Mouse (Mus musculus) forebrain, embryonic 16.5 days (tissue): ENCODE data around the gene Plcb4. TPM values are rescaled to one million over a fixed set of nuclear protein-coding genes. Genes with fewer than 3 reads are reported as not detected.

ENCODE experiments used
- ATAC-seq: fragments of 200-750 bp; cut with Nextera tagmentation; 2 replicates; pipeline ENCODE4 v1.8.0; 2017; ENCODE audit warnings: mild to moderate bottlenecking, moderate library complexity
- H3K27ac ChIP-seq: fragments of 300-500 bp; sonication (generic); 2 replicates; pipeline ENCODE4 v1.5.1; 2014; ENCODE audit warnings: low read length, control low read depth
- H3K27me3 ChIP-seq: fragments of 300-500 bp; sonication (generic); replicated peaks from 2 replicates; pipeline ENCODE4 v1.6.1; 2014; ENCODE audit warnings: low read length; ENCODE audit not compliant: control insufficient read depth, insufficient read depth
- H3K36me3 ChIP-seq: fragments of 300-500 bp; sonication (generic); 2 replicates; pipeline ENCODE4 v1.6.1; 2014; ENCODE audit not compliant: control insufficient read depth, insufficient read depth
- H3K4me1 ChIP-seq: fragments of 300-500 bp; sonication (generic); replicated peaks from 2 replicates; pipeline ENCODE4 v1.6.1; 2014; ENCODE audit warnings: low read length; ENCODE audit not compliant: control insufficient read depth, insufficient read depth
- H3K4me2 ChIP-seq: fragments of 300-500 bp; sonication (generic); 2 replicates; pipeline ENCODE4 v1.6.1; 2014; ENCODE audit warnings: mild to moderate bottlenecking, low read length, control low read depth
- H3K4me3 ChIP-seq: fragments of 300-500 bp; sonication (generic); replicated peaks from 2 replicates; pipeline ENCODE4 v1.5.1; 2014; ENCODE audit warnings: mild to moderate bottlenecking, low read length, control low read depth
- H3K9ac ChIP-seq: fragments of 300-500 bp; sonication (generic); replicated peaks from 2 replicates; pipeline ENCODE4 v1.6.1; 2014; ENCODE audit warnings: low read depth, low read length, control low read depth
- H3K9me3 ChIP-seq: fragments of 300-500 bp; sonication (generic); 2 replicates; pipeline ENCODE4 v1.6.1; 2016; ENCODE audit warnings: low read length; ENCODE audit not compliant: control insufficient read depth
- WGBS: fragments of 180-500 bp; shearing (Covaris S2); extraction: QIAGEN DNeasy Blood & Tissue Kit; methylation state at CpG from one replicate; pipeline ENCODE4 v1.1.7; 2014; 5-methylcytosine and 5-hydroxymethylcytosine counted together
- polyA plus RNA-seq: library from polyadenylated mRNA; unstranded; fragments of >200 nt; fragmentation: Nextera tagmentation; extraction: Ambion mirVana; gene quantifications from 2 replicates; pipeline ENCODE4 v1.2.1, GENCODE M21; 2015

Plcb4 gene
- polyA plus RNA-seq, 1 experiment from 2014 or later, result 19.7 TPM

DNA sequence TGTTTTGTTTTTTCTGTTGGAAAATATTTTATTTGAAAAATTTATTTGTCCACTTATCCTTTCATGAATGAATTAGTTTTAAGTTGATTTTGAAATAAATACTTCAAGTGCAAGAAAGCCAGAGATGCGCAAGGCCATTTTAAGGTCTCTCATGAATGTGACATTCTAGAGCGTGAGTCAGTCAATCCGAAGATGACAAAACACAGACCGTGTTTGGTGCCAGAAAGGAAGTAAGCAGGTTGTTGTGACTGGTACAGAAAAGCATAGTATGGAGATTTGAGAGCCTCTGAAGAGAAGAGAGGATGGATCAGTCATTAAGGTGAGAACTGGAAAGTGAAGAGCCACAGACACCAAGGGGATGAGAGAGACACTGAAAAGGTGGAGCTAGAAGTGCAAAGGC is 246.0 kb downstream of the Plcb4 start:
- no peak overlapping the region for H3K27ac ChIP-seq
- no peaks in the 10 kb centered on the region for H3K4me1 ChIP-seq
- no peak overlapping the region for H3K4me2 ChIP-seq
- H3K36me3 ChIP-seq, result no peaks in the 10 kb centered on the region
- no peak overlapping the region for H3K4me3 ChIP-seq
- H3K27me3 ChIP-seq, result no peaks in the 10 kb centered on the region
- no peak overlapping the region for H3K9ac ChIP-seq
- 91% methylated on average over 4 of the region's 4 CpGs for WGBS
- H3K9me3 ChIP-seq, result no peaks in the 10 kb centered on the region
- no peak for ATAC-seq

- Histone ChIP-seq H3K9ac (no peak overlapping the region), H3K4me2 (no peak overlapping the region), H3K27ac (no peak overlapping the region), H3K4me1 (peaks cover 10% of the 10 kb centered on the region; the same call in 1 of the 2 replicates), H3K9me3 (no peaks in the 10 kb centered on the region), H3K27me3 (no peaks in the 10 kb centered on the region), H3K36me3 (no peaks in the 10 kb centered on the region), H3K4me3 (no peak overlapping the region)
- WGBS, result 79% methylated on average over 8 of the region's 8 CpGs
- ATAC-seq, result no peak
Measured at GRCm38 (mm10) chr2:135914343-135915261, 255.8 kb downstream of the Plcb4 start.

DNA sequence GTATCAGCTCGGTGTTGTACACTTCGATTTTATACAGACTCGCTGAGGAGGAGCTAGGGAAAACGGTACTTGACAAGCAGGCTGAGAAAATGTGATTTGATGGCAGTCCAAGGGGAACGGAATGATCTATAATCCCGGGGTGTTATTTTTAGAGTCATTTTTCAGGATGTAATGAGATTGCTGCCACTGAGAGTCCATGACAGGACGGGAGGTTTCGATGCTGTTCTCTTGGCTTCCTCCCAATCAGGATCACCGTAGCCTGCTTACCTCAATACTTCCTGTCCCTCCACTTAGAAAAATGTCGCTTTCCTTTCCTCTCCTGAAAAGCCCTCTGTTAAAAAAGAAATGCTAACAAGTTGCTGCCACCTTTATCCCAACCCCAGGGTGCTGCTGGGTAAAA is 257.1 kb downstream of the Plcb4 start:
- Histone ChIP-seq H3K9ac (no peak overlapping the region), H3K9me3 (no peaks in the 10 kb centered on the region), H3K36me3 (no peaks in the 10 kb centered on the region), H3K4me1 (peaks cover 10% of the 10 kb centered on the region; the same call in 1 of the 2 replicates), H3K27ac (no peak overlapping the region), H3K4me3 (no peak overlapping the region), H3K27me3 (no peaks in the 10 kb centered on the region), H3K4me2 (no peak overlapping the region)
- 64% methylated on average over 10 of the region's 10 CpGs for WGBS
- no peak for ATAC-seq

DNA sequence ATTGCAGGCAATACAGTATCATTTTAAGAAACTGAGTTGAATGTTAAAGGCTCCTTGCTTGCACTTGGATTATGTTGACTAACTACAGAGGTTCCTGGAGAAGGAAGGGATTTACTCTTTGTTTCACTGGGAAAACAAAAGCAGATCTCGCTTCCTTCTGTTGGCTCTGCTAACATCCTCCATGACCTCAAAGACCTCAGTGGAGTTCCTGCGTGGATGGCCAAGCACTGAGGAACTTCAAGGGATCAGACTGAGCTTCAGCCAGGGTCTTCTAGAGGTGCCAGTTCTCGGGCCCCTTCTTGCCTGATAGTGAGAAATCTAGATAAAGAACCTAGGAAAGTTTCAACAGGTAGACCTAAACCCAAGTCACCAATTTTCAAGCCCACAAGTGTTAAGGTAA is 258.2 kb downstream of the Plcb4 start:
- Histone ChIP-seq H3K27me3 (no peaks in the 10 kb centered on the region), H3K36me3 (no peaks in the 10 kb centered on the region), H3K4me1 (peaks cover 10% of the 10 kb centered on the region; the same call in 1 of the 2 replicates), H3K4me2 (no peak overlapping the region), H3K4me3 (no peak overlapping the region), H3K9me3 (no peaks in the 10 kb centered on the region), H3K27ac (no peak overlapping the region), H3K9ac (no peak overlapping the region)
- 70% methylated on average over 3 of the region's 3 CpGs for WGBS
- ATAC-seq, result no peak

GRCm38 (mm10) chr2:135918116-135918515 is 259.3 kb downstream of the Plcb4 start:
- no peaks in the 10 kb centered on the region for H3K36me3 ChIP-seq
- H3K9me3 ChIP-seq, result no peaks in the 10 kb centered on the region
- no peak overlapping the region for H3K27ac ChIP-seq
- H3K4me2 ChIP-seq, result no peak overlapping the region
- peaks cover 10% of the 10 kb centered on the region; the same call in 1 of the 2 replicates for H3K4me1 ChIP-seq
- WGBS, result 61% methylated on average over 5 of the region's 5 CpGs
- no peaks in the 10 kb centered on the region for H3K27me3 ChIP-seq
- no peak overlapping the region for H3K9ac ChIP-seq
- ATAC-seq, result no peak
- no peak overlapping the region for H3K4me3 ChIP-seq

GRCm38 (mm10) chr2:135919641-135920040 is 260.8 kb downstream of the Plcb4 start:
- Histone ChIP-seq H3K36me3 (no peaks in the 10 kb centered on the region), H3K9me3 (no peaks in the 10 kb centered on the region), H3K4me3 (no peak overlapping the region), H3K27ac (no peak overlapping the region), H3K4me2 (no peak overlapping the region), H3K27me3 (no peaks in the 10 kb centered on the region), H3K4me1 (peaks cover 10% of the 10 kb centered on the region; the same call in 1 of the 2 replicates), H3K9ac (no peak overlapping the region)
- no peak for ATAC-seq
- WGBS, result 74% methylated on average over 6 of the region's 6 CpGs

- no peak overlapping the region for H3K27ac ChIP-seq
- H3K4me2 ChIP-seq, result no peak overlapping the region
- 83% methylated on average over 8 of the region's 8 CpGs for WGBS
Measured at GRCm38 (mm10) chr2:135926660-135927343, 268.0 kb downstream of the Plcb4 start.

GRCm38 (mm10) chr2:135929021-135929720 is 270.4 kb downstream of the Plcb4 start:
- Histone ChIP-seq H3K27me3 (no peaks in the 10 kb centered on the region), H3K4me3 (no peak overlapping the region), H3K9ac (no peak overlapping the region), H3K27ac (no peak overlapping the region), H3K4me1 (no peaks in the 10 kb centered on the region), H3K4me2 (no peak overlapping the region), H3K36me3 (no peaks in the 10 kb centered on the region), H3K9me3 (no peaks in the 10 kb centered on the region)
- 0 out of 2 replicates have a peak, but pooled peaks have one; percentile 28 for ATAC-seq
- WGBS, result 63% methylated on average over 9 of the region's 9 CpGs

More at GRCm38 (mm10) chr2:135926660-135927343, 268.0 kb downstream of the Plcb4 start:
- no peak overlapping the region for H3K9ac ChIP-seq
- H3K4me3 ChIP-seq, result no peak overlapping the region
- H3K36me3 ChIP-seq, result no peaks in the 10 kb centered on the region
- H3K27me3 ChIP-seq, result no peaks in the 10 kb centered on the region
- H3K9me3 ChIP-seq, result no peaks in the 10 kb centered on the region
- H3K4me1 ChIP-seq, result no peaks in the 10 kb centered on the region
- ATAC-seq, result no peak

DNA sequence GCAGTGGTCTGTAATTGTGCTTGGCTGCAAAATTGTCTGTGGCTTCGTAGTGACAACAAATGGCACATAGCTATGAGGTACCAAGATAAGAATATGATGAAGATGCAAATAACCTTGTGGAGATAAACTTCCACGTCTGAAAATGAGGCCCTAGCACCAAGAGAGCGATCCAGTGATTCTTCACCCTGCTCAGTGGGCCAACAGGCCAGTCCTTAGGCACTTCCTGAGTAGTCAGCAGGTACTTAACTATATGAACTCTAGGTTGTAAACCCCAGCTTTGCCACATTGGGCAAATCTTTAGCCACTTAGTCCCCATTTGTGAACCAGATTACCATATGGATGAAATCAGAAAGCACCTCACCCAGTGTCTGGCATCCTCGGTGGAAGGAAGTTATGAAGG is 271.9 kb downstream of the Plcb4 start:
- 90% methylated on average over 4 of the region's 4 CpGs for WGBS

More for the DNA sequence above, 271.9 kb downstream of the Plcb4 start:
- no peak for ATAC-seq
- Histone ChIP-seq H3K4me2 (no peak overlapping the region), H3K27ac (no peak overlapping the region), H3K4me1 (no peaks in the 10 kb centered on the region), H3K36me3 (no peaks in the 10 kb centered on the region), H3K9me3 (no peaks in the 10 kb centered on the region), H3K9ac (no peak overlapping the region), H3K27me3 (no peaks in the 10 kb centered on the region), H3K4me3 (no peak overlapping the region)
